Mouse (Mus musculus) hindlimb bud, embryonic 11.5 days (tissue): Measurements from ENCODE around the gene Ablim1.

Experiments
- DNase-seq: peaks from one replicate; pipeline ENCODE4 v3.0.0-alpha.2; 2012; ENCODE audit warnings: low read depth, low spot score; ENCODE audit errors: extremely low spot score

The Ablim1 gene

GRCm38 (mm10) chr19:57028327-57029179, 286.2 kb downstream of the Ablim1 start:
- DNase-seq, result no peak

DNA sequence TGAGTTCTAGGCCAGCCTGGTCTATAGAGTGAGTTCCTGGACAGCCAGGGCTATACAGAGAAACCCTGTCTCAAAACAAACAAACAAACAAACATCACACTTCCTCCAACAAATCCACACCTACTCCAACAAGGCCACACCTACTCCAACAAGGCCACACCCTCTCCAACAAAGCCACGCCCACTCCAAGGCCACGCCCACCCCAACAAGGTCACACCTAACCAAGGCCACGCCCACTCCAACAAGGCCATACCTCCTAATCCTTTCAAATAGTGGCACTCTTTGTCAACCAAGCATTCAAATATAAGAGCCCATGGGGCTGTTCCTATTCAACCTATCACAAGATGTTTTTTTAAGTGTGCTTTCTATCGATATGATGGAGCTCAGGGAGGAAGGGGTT, 288.2 kb downstream of the Ablim1 start:
- DNase-seq, result no peak

GRCm38 (mm10) chr19:57017785-57018179, 296.9 kb downstream of the Ablim1 start:
- DNase-seq, result no peak

- no peak for DNase-seq
Measured at GRCm38 (mm10) chr19:57016995-57017784, 297.5 kb downstream of the Ablim1 start.

DNA sequence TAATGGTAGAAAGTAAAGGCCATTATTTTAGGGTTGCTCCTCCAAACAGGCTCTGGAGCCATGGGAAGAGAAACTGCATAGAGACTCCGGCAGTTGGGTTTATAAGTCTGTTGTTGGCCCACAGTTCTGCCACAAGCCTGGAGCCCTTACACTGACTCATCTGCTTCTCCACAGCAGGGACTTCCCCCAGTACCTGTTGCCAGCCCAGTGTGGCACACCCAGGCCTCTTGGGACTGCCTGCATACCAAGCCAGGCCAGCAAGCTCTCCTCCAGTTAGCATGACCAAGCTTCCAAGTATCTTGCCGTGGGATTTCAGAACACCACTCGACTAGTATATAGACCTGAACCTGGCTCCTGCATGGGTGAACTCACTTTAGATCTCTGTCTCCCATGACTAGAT, 299.9 kb downstream of the Ablim1 start:
- no peak for DNase-seq

DNA sequence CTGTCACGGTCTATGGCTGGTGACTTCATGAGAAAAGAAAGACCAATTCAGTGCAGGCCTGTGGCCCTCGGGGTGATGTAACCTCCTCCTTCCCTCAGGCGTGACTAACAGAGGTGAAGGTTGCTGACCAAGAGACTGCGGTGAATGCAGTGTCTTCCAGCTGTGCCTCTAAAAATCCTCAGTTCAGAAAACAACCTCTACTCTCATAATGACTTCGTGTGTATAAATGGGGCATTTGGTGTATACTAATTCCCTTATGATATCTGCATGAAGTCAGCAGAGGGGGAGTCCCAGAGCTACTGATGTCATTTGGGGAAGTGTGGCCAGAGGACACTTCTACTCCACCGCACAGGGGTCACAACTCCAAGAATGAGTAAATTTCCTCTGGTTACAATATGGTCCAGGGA, 301.4 kb downstream of the Ablim1 start:
- DNase-seq, result no peak

GRCm38 (mm10) chr19:57012068-57012467, 302.7 kb downstream of the Ablim1 start:
- DNase-seq, result no peak

- no peak for DNase-seq
Measured at GRCm38 (mm10) chr19:57010064-57010463, 304.7 kb downstream of the Ablim1 start.

- DNase-seq, result no peak
Measured at GRCm38 (mm10) chr19:57009653-57010052, 305.1 kb downstream of the Ablim1 start.

DNA sequence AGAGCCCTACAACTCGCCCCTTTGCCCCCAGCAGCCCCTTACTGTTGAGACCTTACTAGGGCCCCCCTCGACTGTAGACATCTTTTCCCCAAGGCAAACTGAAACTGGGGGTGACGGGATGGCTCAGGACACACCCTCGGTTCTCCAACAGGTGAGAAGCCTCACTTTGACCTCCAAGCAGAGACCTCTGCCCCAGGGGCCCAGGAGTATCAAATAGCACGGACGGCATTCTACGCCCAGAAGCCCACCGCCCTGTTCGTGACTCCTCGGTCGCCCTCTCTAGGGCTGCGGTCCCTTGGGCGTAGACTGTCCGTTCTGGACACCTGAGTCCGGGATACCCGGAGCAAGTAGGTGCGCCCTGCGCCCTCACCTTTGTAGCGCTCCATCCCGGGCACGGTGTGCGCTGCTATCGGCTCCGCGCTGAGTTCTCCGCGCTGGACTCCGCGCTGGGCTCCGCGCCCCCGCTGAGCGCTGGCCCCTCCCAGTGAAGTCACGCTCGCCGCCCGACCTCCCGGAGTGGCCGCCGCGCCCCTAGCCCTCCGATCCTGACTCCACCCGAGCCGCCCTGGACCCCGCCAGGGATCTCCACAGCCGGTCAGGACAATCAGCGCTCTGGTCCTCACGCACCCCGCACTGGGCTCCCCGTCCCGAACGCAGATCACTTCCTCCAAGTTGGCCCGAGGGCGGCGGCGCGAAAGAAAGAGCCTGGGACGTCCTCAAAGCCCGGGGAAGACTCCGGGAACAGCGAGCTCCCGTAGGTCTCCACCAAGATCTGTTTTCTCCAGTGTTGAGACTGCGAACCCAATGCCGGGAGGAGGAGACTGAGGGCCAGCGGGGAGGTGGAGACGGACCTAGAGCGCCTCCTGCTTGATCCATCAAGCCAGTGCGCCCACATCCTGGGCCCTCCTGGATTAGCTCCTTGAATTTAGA, 306.7 kb downstream of the Ablim1 start, which contains the start of gene Afap1l2:
Gene Afap1l2 (minus strand): TSS at position 448 of the 930 bp plus-strand sequence.
- no peak for DNase-seq

DNA sequence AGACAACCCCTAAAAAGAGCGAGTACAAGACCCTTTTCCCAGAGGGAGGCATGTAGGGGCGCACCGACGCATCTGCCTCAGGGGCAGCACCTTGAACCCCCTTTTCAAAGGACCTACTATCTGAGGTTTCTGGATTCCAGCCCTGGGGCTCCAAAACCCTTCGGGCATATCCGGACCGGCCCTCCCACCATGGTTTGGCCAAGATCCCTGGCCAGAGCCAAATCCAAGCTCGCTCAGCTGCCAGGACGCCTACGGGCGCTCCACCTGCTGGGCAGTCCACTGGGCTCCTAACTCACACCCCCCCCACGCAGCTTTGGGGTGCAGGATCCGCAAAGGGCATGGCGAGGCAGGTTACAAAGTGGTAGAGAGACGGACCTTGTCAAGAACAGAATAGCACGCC, 307.4 kb downstream of the Ablim1 start:
- DNase-seq, result no peak

DNA sequence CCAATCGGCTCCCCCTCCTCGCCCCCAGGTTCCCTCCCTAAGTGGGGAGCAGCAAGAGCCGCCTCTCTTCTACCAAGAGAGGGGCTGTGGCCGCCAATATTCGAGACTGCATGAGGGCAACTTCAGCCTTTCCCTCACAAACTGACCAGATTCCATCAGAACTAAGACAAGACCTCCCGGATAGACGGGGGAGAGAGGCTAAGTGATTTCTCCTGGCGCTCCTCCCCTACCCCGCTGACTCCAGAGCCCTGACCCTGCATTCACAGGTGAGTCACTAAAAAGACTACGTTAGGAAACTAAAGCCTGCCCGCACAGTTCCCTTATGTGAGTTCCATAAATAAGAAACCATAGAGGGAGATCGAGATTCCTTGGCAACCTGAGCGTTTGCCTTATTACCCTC, 307.9 kb downstream of the Ablim1 start:
- DNase-seq, result no peak

DNA sequence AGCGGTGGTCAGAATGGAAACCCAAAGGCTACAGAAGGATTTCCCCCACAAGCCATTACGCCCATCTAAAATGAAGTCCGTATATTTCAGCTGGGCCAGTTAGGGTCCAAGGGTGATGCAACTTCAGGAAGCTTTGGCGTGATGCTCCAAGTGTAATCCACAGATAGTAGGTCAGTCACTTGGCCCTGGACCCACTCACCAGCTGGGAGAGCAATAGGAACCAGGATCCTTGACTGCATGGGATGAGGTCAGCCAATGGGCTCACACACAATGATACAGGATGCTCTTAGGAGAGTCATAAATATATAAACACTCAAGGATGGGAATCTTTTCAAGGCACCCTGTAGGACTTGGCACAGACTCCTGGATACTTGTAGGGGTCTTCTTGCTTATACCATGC, 309.7 kb downstream of the Ablim1 start:
- no peak for DNase-seq

GRCm38 (mm10) chr19:57003460-57003810, 311.3 kb downstream of the Ablim1 start:
- no peak for DNase-seq

GRCm38 (mm10) chr19:57002741-57003459, 311.8 kb downstream of the Ablim1 start:
- DNase-seq, result no peak

- DNase-seq, result no peak
Measured at GRCm38 (mm10) chr19:57001926-57002325, 312.8 kb downstream of the Ablim1 start.

DNA sequence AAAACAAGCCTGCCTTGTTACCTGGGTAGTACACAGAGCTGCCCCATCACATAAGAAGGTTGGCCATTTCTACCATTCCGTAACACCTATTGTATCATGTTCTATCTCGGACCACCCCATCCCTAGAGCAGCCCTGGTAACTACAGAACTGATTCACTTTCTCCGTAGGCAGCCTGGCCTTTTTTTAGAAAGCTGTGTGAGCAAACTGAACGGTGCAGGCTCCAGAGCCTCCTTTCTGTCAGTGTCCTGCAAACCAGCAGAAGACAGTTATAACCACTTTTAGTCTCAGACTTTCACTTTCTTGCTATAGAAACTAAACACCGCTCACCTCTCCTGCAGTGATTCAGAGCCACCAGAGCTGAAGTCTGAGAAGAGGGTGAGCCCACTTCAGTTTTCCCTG, 314.1 kb downstream of the Ablim1 start:
- no peak for DNase-seq

GRCm38 (mm10) chr19:56999781-57000180, 314.9 kb downstream of the Ablim1 start:
- no peak for DNase-seq

DNA sequence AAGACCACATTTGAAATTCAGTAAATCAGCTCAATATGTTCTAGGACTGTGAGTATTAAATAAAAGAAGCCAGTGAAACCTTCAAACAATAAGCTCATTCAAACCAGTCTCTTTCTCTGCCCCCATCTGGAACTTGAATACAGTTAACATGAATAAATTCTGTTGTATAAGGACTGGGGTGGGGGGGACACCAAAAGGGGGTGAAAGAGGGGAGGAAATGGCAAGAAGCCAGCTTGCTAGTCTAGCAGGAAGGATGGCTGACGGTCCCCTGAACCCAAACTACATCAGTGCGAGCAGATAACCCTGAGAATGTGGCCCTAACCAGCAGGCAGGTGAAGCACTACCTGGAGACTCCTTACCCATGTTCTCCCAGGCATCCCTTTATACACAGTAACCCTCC, 315.8 kb downstream of the Ablim1 start:
- DNase-seq, result no peak

GRCm38 (mm10) chr19:56998331-56998730, 316.4 kb downstream of the Ablim1 start:
- DNase-seq, result no peak
